ENCODE assay signal across 12 mouse cellular contexts in the genomic region with DNA sequence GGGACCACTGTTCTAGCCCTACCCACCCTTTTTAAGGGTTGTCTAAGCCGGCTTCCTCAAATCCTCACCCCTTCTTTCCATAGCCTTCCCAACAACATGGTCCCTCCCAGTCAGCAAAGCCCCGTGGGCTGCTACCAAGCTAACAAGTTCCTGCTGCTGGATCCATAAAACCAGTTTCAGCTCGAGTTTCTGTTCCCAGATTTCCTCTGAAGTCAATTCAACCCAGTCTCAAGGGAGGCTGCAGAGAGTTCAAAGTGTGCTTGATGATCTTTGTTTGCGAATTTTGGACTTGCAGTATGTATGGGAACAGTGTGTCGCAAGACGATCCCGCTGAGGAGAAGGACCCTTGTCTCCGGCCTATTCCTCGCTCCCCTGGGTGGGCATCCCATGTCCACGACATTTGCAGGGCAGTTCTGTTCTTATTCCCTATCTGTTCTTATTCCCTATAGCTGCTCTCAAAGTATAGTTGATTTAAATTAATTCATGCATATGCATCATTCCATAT. TPM values are rescaled to one million over a fixed set of nuclear protein-coding genes. Genes with fewer than 3 reads are reported as not detected.
DNase-seq lines count a peak whose midpoint lies in the region; ATAC-seq and TF ChIP-seq lines count a peak whose summit lies in the region.
"Had no signal": no experiment of that assay in that cellular context is flagged by ENCODE, and none has a peak within 500 bp of the region (broad histone marks: within the 10 kb centered on the region; RNA-seq: fewer than 3 reads in every experiment).

No protein-coding gene starts in this region.

- TF ChIP-seq CTCF in liver, postnatal 0 days (IDR thresholded peaks at IDR 0.05; ENCODE audit: low read depth), result no peak

- no peak overlapping the region for H3K4me3 ChIP-seq in liver, embryonic 12.5 days
- H3K4me3 ChIP-seq in liver, postnatal 0 days (ENCODE audit: low read depth, low read length), result no peak overlapping the region
- H3K4me3 ChIP-seq in embryonic facial prominence, embryonic 15.5 days (replicated peaks), result no peak overlapping the region
- H3K4me3 ChIP-seq: embryonic facial prominence, embryonic 12.5 days; forebrain, embryonic 15.5 days; intestine, embryonic 15.5 days had no signal

- no peak overlapping the region; the same call in 1 of the 2 replicates for H3K9ac ChIP-seq in liver, embryonic 12.5 days
- H3K9ac ChIP-seq in liver, postnatal 0 days (replicated peaks), result no peak overlapping the region
- no peak overlapping the region for H3K9ac ChIP-seq in embryonic facial prominence, embryonic 15.5 days
- H3K9ac ChIP-seq: embryonic facial prominence, embryonic 12.5 days; forebrain, embryonic 15.5 days; intestine, embryonic 15.5 days had no signal

- no peaks in the 10 kb centered on the region for H3K9me3 ChIP-seq in liver, embryonic 12.5 days (replicated peaks)
- H3K9me3 ChIP-seq in liver, postnatal 0 days (ENCODE audit: low read length), result no peaks in the 10 kb centered on the region
- H3K9me3 ChIP-seq in embryonic facial prominence, embryonic 15.5 days (replicated peaks), result no peaks in the 10 kb centered on the region
- H3K9me3 ChIP-seq: embryonic facial prominence, embryonic 12.5 days; forebrain, embryonic 15.5 days; intestine, embryonic 15.5 days had no signal

- intact Hi-C loops in heart, postnatal 25 days (cut with DNase I), result no loop called here

- H3K27ac ChIP-seq in liver, embryonic 12.5 days, result 0 out of 2 replicates have a peak overlapping the region, but pooled peaks have one; percentile 96
- H3K27ac ChIP-seq in liver, postnatal 0 days (ENCODE audit: low read depth), result no peak overlapping the region
- H3K27ac ChIP-seq in embryonic facial prominence, embryonic 15.5 days (replicated peaks), result 0 out of 2 replicates have a peak overlapping the region, but pooled peaks have one; percentile 11
- H3K27ac ChIP-seq: embryonic facial prominence, embryonic 12.5 days; forebrain, embryonic 15.5 days; intestine, embryonic 15.5 days had no signal

- peaks cover 83% of the 10 kb centered on the region for H3K36me3 ChIP-seq in liver, embryonic 12.5 days
- H3K36me3 ChIP-seq in liver, postnatal 0 days (replicated peaks; ENCODE audit: insufficient read depth, low read length), result peaks cover 7% of the 10 kb centered on the region
- no peaks in the 10 kb centered on the region for H3K36me3 ChIP-seq in embryonic facial prominence, embryonic 15.5 days
- H3K36me3 ChIP-seq: embryonic facial prominence, embryonic 12.5 days; forebrain, embryonic 15.5 days; intestine, embryonic 15.5 days had no signal

- TF ChIP-seq EP300 in liver, postnatal 0 days (IDR thresholded peaks at IDR 0.05; ENCODE audit: low read depth), result no peak

- 79% methylated on average over 10 of the region's 10 CpGs for WGBS in liver, embryonic 12.5 days (ENCODE audit: insufficient replicate concordance)
- 80% methylated on average over 10 of the region's 10 CpGs for WGBS in liver, postnatal 0 days (ENCODE audit: insufficient replicate concordance)
- 37% methylated on average over 10 of the region's 10 CpGs for WGBS in embryonic facial prominence, embryonic 15.5 days

- peaks cover 66% of the 10 kb centered on the region for H3K4me1 ChIP-seq in liver, embryonic 12.5 days
- H3K4me1 ChIP-seq in liver, postnatal 0 days (ENCODE audit: insufficient read depth), result peaks cover 37% of the 10 kb centered on the region
- peaks cover 20% of the 10 kb centered on the region for H3K4me1 ChIP-seq in embryonic facial prominence, embryonic 15.5 days
- H3K4me1 ChIP-seq: forebrain, embryonic 15.5 days; intestine, embryonic 15.5 days had no signal

- DNase-seq in adrenal gland, postnatal 10 days, result peak; percentile 17
- DNase-seq in adrenal gland, adult 8-10 months, result no peak
- DNase-seq in heart, adult 8-10 months (ENCODE audit: low spot score), result peak; percentile 55
- no peak for DNase-seq in heart, postnatal 25 days (ENCODE audit: low spot score)
- no peak for DNase-seq in liver, postnatal 0 days
- DNase-seq: thymus, adult 18-20 months had no signal

- no peak overlapping the region for H3K4me2 ChIP-seq in liver, embryonic 12.5 days
- no peak overlapping the region for H3K4me2 ChIP-seq in liver, postnatal 0 days (ENCODE audit: low read depth, low read length)
- H3K4me2 ChIP-seq in embryonic facial prominence, embryonic 15.5 days (replicated peaks), result no peak overlapping the region
- H3K4me2 ChIP-seq: embryonic facial prominence, embryonic 12.5 days; forebrain, embryonic 15.5 days; intestine, embryonic 15.5 days had no signal

- no peaks in the 10 kb centered on the region for H3K27me3 ChIP-seq in liver, embryonic 12.5 days (replicated peaks)
- H3K27me3 ChIP-seq in liver, postnatal 0 days (ENCODE audit: insufficient read depth, low read length), result no peaks in the 10 kb centered on the region
- no peaks in the 10 kb centered on the region for H3K27me3 ChIP-seq in embryonic facial prominence, embryonic 15.5 days
- H3K27me3 ChIP-seq: embryonic facial prominence, embryonic 12.5 days; forebrain, embryonic 15.5 days; intestine, embryonic 15.5 days had no signal

- no peak for ATAC-seq in liver, embryonic 12.5 days
- no peak for ATAC-seq in liver, postnatal 0 days
- ATAC-seq in embryonic facial prominence, embryonic 15.5 days (ENCODE audit: insufficient number of reproducible peaks, low FRiP score, low TSS enrichment, low read depth), result no peak
- ATAC-seq in granulocyte monocyte progenitor cell, adult 5-6 weeks (replicated peaks; ENCODE audit: poor library complexity, severe bottlenecking), result no peak
- ATAC-seq: forebrain, embryonic 15.5 days; intestine, embryonic 15.5 days had no signal

RNA-seq across cellular contexts. Expression of a gene that starts 19.4 kb away (rescaled TPM):
- 1 to 10 TPM; 3.3 to 4.2 TPM for total RNA-seq in adrenal gland, postnatal 10 days (2021)
- total RNA-seq in adrenal gland, adult 8-10 months (2022), result 1 to 10 TPM; 6.1 to 8.6 (median 7.7) TPM
- total RNA-seq in heart, adult 8-10 months (2022), result 1 to 10 TPM; 4.8 to 7.1 (median 5.4) TPM
- total RNA-seq in heart, postnatal 25 days (2021), result 1 to 10 TPM; 5.0 to 5.7 TPM
- 39.5 and 42.0 TPM in 2 replicates for polyA plus RNA-seq in liver, embryonic 12.5 days (2016; fragmentation: Nextera tagmentation; extraction: Ambion mirVana)
- 12.9 and 13.4 TPM in 2 replicates for polyA plus RNA-seq in liver, postnatal 0 days (2015; fragmentation: Nextera tagmentation; extraction: Ambion mirVana)
- 5.6 and 6.1 TPM in 2 replicates for polyA plus RNA-seq in embryonic facial prominence, embryonic 15.5 days (2015; fragmentation: Nextera tagmentation; extraction: Ambion mirVana)
- 20.0 and 36.7 TPM in 2 replicates for total RNA-seq in granulocyte monocyte progenitor cell, adult 5-6 weeks (2014; fragmentation: Nextera tagmentation)
- total RNA-seq in granulocyte monocyte progenitor cell, adult 5-6 weeks (2017), result 19.6 and 21.0 TPM in 2 replicates

RNA-seq across cellular contexts. Expression of a gene that starts 28.3 kb away (rescaled TPM):
- total RNA-seq in adrenal gland, postnatal 10 days (2021), result 1 to 10 TPM; 4.4 to 5.8 TPM
- total RNA-seq in adrenal gland, adult 8-10 months (2022), result 10 to 100 TPM in 1 of 4 experiments, 1 to 10 TPM in 3; 4.4 to 12.5 (median 6.6) TPM
- 1 to 10 TPM; 1.8 to 2.0 (median 1.9) TPM for total RNA-seq in heart, adult 8-10 months (2022)
- total RNA-seq in heart, postnatal 25 days (2021), result 1 to 10 TPM; 1.5 to 1.9 TPM
- polyA plus RNA-seq in liver, embryonic 12.5 days (2016; fragmentation: Nextera tagmentation; extraction: Ambion mirVana), result 1.4 and 1.7 TPM in 2 replicates
- polyA plus RNA-seq in liver, postnatal 0 days (2015; fragmentation: Nextera tagmentation; extraction: Ambion mirVana), result 0.90 and 1.3 TPM in 2 replicates
- 5.0 TPM in 2 replicates for polyA plus RNA-seq in embryonic facial prominence, embryonic 15.5 days (2015; fragmentation: Nextera tagmentation; extraction: Ambion mirVana)
- 1.1 and 2.9 TPM in 2 replicates for total RNA-seq in granulocyte monocyte progenitor cell, adult 5-6 weeks (2014; fragmentation: Nextera tagmentation)
- total RNA-seq in granulocyte monocyte progenitor cell, adult 5-6 weeks (2017), result 0.88 and 2.3 TPM in 2 replicates

Comparison
In these comparisons a context has a peak if more than half of its experiments do, and no peak if none do; other contexts are left out.
1. DNase-seq: peak in adrenal gland, postnatal 10 days (single experiment) and heart, adult 8-10 months (single experiment); none in adrenal gland, adult 8-10 months (single experiment), heart, postnatal 25 days (single experiment) and liver, postnatal 0 days (single experiment).